Mouse (Mus musculus) erythroid progenitor cell, adult 5-6 weeks (primary cell): ENCODE measurements around the gene Prkcd. TPM values are rescaled to one million over a fixed set of nuclear protein-coding genes. Genes with fewer than 3 reads are reported as not detected.
A peak's percentile ranks its signal among the peaks of the same experiment; 100 is the strongest.
"Not testable (repeated sequence)": the region's sequence is repeated elsewhere in the genome, so short reads cannot be mapped to it uniquely, and the experiment has no call there.

ENCODE experiments used
- ATAC-seq: replicated peaks from 2 replicates; pipeline ENCODE4 v1.8.0; 2016; ENCODE audit warnings: moderate number of reproducible peaks, mild to moderate bottlenecking, moderate TSS enrichment, inconsistent platforms; ENCODE audit not compliant: poor library complexity, low FRiP score, severe bottlenecking
- total RNA-seq, 2 experiments: library from RNA; stranded (forward) in 1 of 2; stranded (reverse) in 1 of 2; fragments of 150-400 nt in 1 of 2; fragments of 186-747, 209-891 nt in 1 of 2; gene quantifications; 2 replicates each; pipeline versions ENCODE4 v1.2.3 to v1.2.4; 2015 to 2017; ENCODE audit warnings: low replicate concordance in 2 of 2

Gene Prkcd
- total RNA-seq, 2 experiments from 2014 or later = 35.2 to 35.7 TPM

GRCm38 (mm10) chr14:30579882-30580281 lies 46.1 kb downstream of the Prkcd start:
- ATAC-seq = no peak

GRCm38 (mm10) chr14:30579180-30579579 lies 46.8 kb downstream of the Prkcd start:
- no peak for ATAC-seq

- not testable (repeated sequence) for ATAC-seq
Measured at GRCm38 (mm10) chr14:30577303-30578062, 48.5 kb downstream of the Prkcd start.

GRCm38 (mm10) chr14:30576260-30576659 lies 49.8 kb downstream of the Prkcd start:
- ATAC-seq = no peak

- ATAC-seq = no peak
Measured at GRCm38 (mm10) chr14:30575791-30576190, 50.2 kb downstream of the Prkcd start.

- ATAC-seq = peak; percentile 82
Measured at GRCm38 (mm10) chr14:30573983-30574584, 51.9 kb downstream of the Prkcd start.

- no peak for ATAC-seq
Measured at GRCm38 (mm10) chr14:30573235-30573634, 52.8 kb downstream of the Prkcd start.

- ATAC-seq = no peak
Measured at GRCm38 (mm10) chr14:30572253-30572652, 53.8 kb downstream of the Prkcd start.

- no peak for ATAC-seq
Measured at GRCm38 (mm10) chr14:30570303-30570702, 55.7 kb downstream of the Prkcd start.

GRCm38 (mm10) chr14:30568016-30568415 lies 58.0 kb downstream of the Prkcd start:
- no peak for ATAC-seq

GRCm38 (mm10) chr14:30566317-30566716 lies 59.7 kb downstream of the Prkcd start:
- ATAC-seq = no peak

- ATAC-seq = peak; percentile 84
Measured at GRCm38 (mm10) chr14:30564451-30564850, 61.6 kb downstream of the Prkcd start.

- no peak for ATAC-seq
Measured at GRCm38 (mm10) chr14:30562343-30562742, 63.7 kb downstream of the Prkcd start.

- peak; percentile 87 for ATAC-seq
Measured at GRCm38 (mm10) chr14:30561470-30562187, 64.4 kb downstream of the Prkcd start.

GRCm38 (mm10) chr14:30560803-30561389 lies 65.1 kb downstream of the Prkcd start:
- no peak for ATAC-seq

GRCm38 (mm10) chr14:30559321-30559850 lies 66.6 kb downstream of the Prkcd start:
- ATAC-seq = no peak

- ATAC-seq = no peak
Measured at GRCm38 (mm10) chr14:30557730-30558129, 68.3 kb downstream of the Prkcd start.

- ATAC-seq = no peak
Measured at GRCm38 (mm10) chr14:30556651-30557050, 69.4 kb downstream of the Prkcd start.

- no peak for ATAC-seq
Measured at GRCm38 (mm10) chr14:30553185-30553584, 72.8 kb downstream of the Prkcd start.

GRCm38 (mm10) chr14:30551981-30552380 lies 74.0 kb downstream of the Prkcd start:
- ATAC-seq = no peak
